Comparison of ENCODE assay signal across 13 mouse cellular contexts in the genomic region with DNA sequence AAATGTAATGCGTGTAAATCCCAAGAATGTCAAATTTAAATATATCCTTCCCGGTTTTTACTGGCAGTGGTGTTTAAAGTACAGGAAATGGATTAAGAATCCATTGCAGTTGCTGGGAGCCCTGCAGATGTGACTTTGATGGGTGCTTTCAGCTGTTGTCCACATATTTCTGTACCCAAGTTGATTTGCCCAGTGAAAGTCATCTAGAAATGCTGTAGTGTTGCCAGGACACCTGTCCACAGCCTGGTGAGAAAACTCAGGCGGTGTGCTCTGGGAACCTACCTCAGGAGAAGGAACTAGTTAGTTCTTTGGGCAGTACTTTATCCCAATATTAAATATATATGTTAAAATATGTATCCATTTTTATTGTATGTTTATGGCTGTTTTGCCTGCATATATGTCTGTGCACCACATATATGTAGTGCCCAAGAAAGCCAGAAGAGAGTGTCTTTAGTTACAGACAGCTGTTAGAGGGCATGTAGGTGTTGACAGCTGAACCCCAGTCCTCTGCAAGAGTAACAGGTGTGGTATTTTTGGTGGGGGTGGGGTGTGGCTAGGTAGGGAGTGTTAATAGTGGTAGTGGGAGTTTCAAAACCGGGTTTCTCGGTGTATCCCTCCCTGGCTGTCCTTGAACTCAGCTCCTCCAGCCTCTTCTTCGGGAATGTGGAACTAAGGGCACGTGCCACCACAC. TPM values are rescaled to one million over a fixed set of nuclear protein-coding genes. Genes with fewer than 3 reads are reported as not detected.
"Had no signal": no experiment of that assay in that cellular context is flagged by ENCODE, and none has a peak within 500 bp of the region (broad histone marks: within the 10 kb centered on the region; RNA-seq: fewer than 3 reads in every experiment).

No protein-coding gene starts in this region.

- H3K27ac ChIP-seq: midbrain, embryonic 10.5 days; midbrain, embryonic 12.5 days; neural tube, embryonic 12.5 days had no signal

- H3K4me2 ChIP-seq: lung, embryonic 14.5 days; midbrain, embryonic 12.5 days; neural tube, embryonic 12.5 days had no signal

- H3K4me3 ChIP-seq: midbrain, embryonic 10.5 days; midbrain, embryonic 12.5 days; neural tube, embryonic 12.5 days had no signal

- H3K27me3 ChIP-seq: midbrain, embryonic 12.5 days; neural tube, embryonic 12.5 days had no signal

- ATAC-seq: midbrain, embryonic 16.5 days had no signal

- H3K4me1 ChIP-seq: midbrain, embryonic 12.5 days; neural tube, embryonic 12.5 days had no signal

- DNase-seq: lung, adult 18-20 months; lung, embryonic 14.5 days; lung, postnatal 10 days; lung, postnatal 4 days; right cerebral cortex, postnatal 14 days; thymus, adult 18-20 months; thymus, postnatal 14 days; thymus, postnatal 36 days had no signal

- H3K9me3 ChIP-seq: midbrain, embryonic 10.5 days; midbrain, embryonic 12.5 days; neural tube, embryonic 12.5 days had no signal

- H3K9ac ChIP-seq: lung, embryonic 14.5 days; midbrain, embryonic 12.5 days; neural tube, embryonic 12.5 days had no signal

RNA-seq across cellular contexts. Expression of gene Hal, which starts 25.7 kb away (rescaled TPM):
- polyA plus RNA-seq: midbrain, embryonic 12.5 days; midbrain, embryonic 14.5 days; midbrain, embryonic 16.5 days had no signal
